Mouse (Mus musculus): ENCODE measurements around the gene Cyp27a1. TPM values are rescaled to one million over a fixed set of nuclear protein-coding genes. Genes with fewer than 3 reads are reported as not detected.

Cyp27a1 gene
- polyA plus RNA-seq, 1 experiment from 2014 or later = 56.9 TPM

GRCm38 (mm10) chr1:74728446-74728845 is 15.1 kb downstream of the Cyp27a1 start:
- Histone ChIP-seq H3K4me3 (ENCODE audit: inconsistent target) (no peak overlapping the region), H3K27ac (no peak overlapping the region), H3K36me3 (ENCODE audit: inconsistent target) (peaks cover under 1% of the 10 kb centered on the region; the same call in 1 of the 2 replicates), H3K79me2 (ENCODE audit: inconsistent target) (peaks cover 20% of the 10 kb centered on the region; the same call in 1 of the 2 replicates)
- 85% methylated on average over 7 of the region's 8 CpGs for WGBS (ENCODE audit: missing documents)

- Histone ChIP-seq H3K4me3 (ENCODE audit: inconsistent target) (no peak overlapping the region), H3K36me3 (ENCODE audit: inconsistent target) (peaks cover 36% of the 10 kb centered on the region), H3K27ac (no peak overlapping the region), H3K79me2 (ENCODE audit: inconsistent target) (no peaks in the 10 kb centered on the region)
- 89% methylated on average over 12 of the region's 12 CpGs for WGBS (ENCODE audit: missing documents)
These were observed 23.6 kb downstream of the Cyp27a1 start for GRCm38 (mm10) chr1:74736977-74737376.

GRCm38 (mm10) chr1:74737500-74737899 is 24.1 kb downstream of the Cyp27a1 start:
- Histone ChIP-seq H3K4me3 (ENCODE audit: inconsistent target) (no peak overlapping the region), H3K79me2 (ENCODE audit: inconsistent target) (no peaks in the 10 kb centered on the region), H3K27ac (no peak overlapping the region), H3K36me3 (ENCODE audit: inconsistent target) (peaks cover 36% of the 10 kb centered on the region)
- over 99% methylated on average over 7 of the region's 7 CpGs for WGBS (ENCODE audit: missing documents)

GRCm38 (mm10) chr1:74740846-74741245 is 27.5 kb downstream of the Cyp27a1 start:
- H3K36me3 ChIP-seq (ENCODE audit: inconsistent target) = peaks cover 27% of the 10 kb centered on the region
- 92% methylated on average over 7 of the region's 7 CpGs for WGBS (ENCODE audit: missing documents)
- no peak overlapping the region for H3K27ac ChIP-seq
- H3K79me2 ChIP-seq (ENCODE audit: inconsistent target) = no peaks in the 10 kb centered on the region
- H3K4me3 ChIP-seq (ENCODE audit: inconsistent target) = no peak overlapping the region

GRCm38 (mm10) chr1:74747335-74747734 is 34.0 kb downstream of the Cyp27a1 start:
- WGBS (ENCODE audit: missing documents) = 94% methylated on average over 5 of the region's 5 CpGs
- Histone ChIP-seq H3K36me3 (ENCODE audit: inconsistent target) (no peaks in the 10 kb centered on the region), H3K79me2 (ENCODE audit: inconsistent target) (no peaks in the 10 kb centered on the region), H3K4me3 (ENCODE audit: inconsistent target) (no peak overlapping the region), H3K27ac (no peak overlapping the region)

- no peaks in the 10 kb centered on the region for H3K79me2 ChIP-seq (ENCODE audit: inconsistent target)
- H3K4me3 ChIP-seq (ENCODE audit: inconsistent target) = no peak within 1 kb of the TSS
- no peaks in the 10 kb centered on the region for H3K36me3 ChIP-seq (ENCODE audit: inconsistent target)
- H3K27ac ChIP-seq = no peak within 1 kb of the TSS
- 9% methylated on average over 30 of the region's 30 CpGs for WGBS (ENCODE audit: missing documents)
These were observed 35.4 kb downstream of the Cyp27a1 start, which contains the start of gene Prkag3 for GRCm38 (mm10) chr1:74748643-74749271. Gene Prkag3 (minus strand): TSS chr1:74749221.

GRCm38 (mm10) chr1:74749301-74749700 is 35.9 kb downstream of the Cyp27a1 start:
- no peak overlapping the region for H3K27ac ChIP-seq
- no peaks in the 10 kb centered on the region for H3K79me2 ChIP-seq (ENCODE audit: inconsistent target)
- no peak overlapping the region for H3K4me3 ChIP-seq (ENCODE audit: inconsistent target)
- H3K36me3 ChIP-seq (ENCODE audit: inconsistent target) = no peaks in the 10 kb centered on the region
- WGBS (ENCODE audit: missing documents) = 82% methylated on average over 7 of the region's 7 CpGs

GRCm38 (mm10) chr1:74750683-74751082 is 37.3 kb downstream of the Cyp27a1 start:
- no peaks in the 10 kb centered on the region for H3K79me2 ChIP-seq (ENCODE audit: inconsistent target)
- H3K4me3 ChIP-seq (ENCODE audit: inconsistent target) = no peak overlapping the region
- H3K36me3 ChIP-seq (ENCODE audit: inconsistent target) = no peaks in the 10 kb centered on the region
- 94% methylated on average over 4 of the region's 4 CpGs for WGBS (ENCODE audit: missing documents)
- no peak overlapping the region for H3K27ac ChIP-seq

- H3K4me3 ChIP-seq (ENCODE audit: inconsistent target) = no peak overlapping the region
- WGBS (ENCODE audit: missing documents) = 93% methylated on average over 8 of the region's 8 CpGs
- no peaks in the 10 kb centered on the region for H3K79me2 ChIP-seq (ENCODE audit: inconsistent target)
- H3K36me3 ChIP-seq (ENCODE audit: inconsistent target) = no peaks in the 10 kb centered on the region
- no peak overlapping the region for H3K27ac ChIP-seq
These were observed 38.8 kb downstream of the Cyp27a1 start for GRCm38 (mm10) chr1:74752150-74752549.

GRCm38 (mm10) chr1:74752833-74753232 is 39.5 kb downstream of the Cyp27a1 start:
- H3K4me3 ChIP-seq (ENCODE audit: inconsistent target) = no peak overlapping the region

GRCm38 (mm10) chr1:74753266-74753974 is 40.0 kb downstream of the Cyp27a1 start:
- WGBS (ENCODE audit: missing documents) = 54% methylated on average over 8 of the region's 8 CpGs
- Histone ChIP-seq H3K27ac (no peak overlapping the region), H3K79me2 (ENCODE audit: inconsistent target) (no peaks in the 10 kb centered on the region), H3K4me3 (ENCODE audit: inconsistent target) (no peak overlapping the region), H3K36me3 (ENCODE audit: inconsistent target) (no peaks in the 10 kb centered on the region)

More at GRCm38 (mm10) chr1:74752833-74753232, 39.5 kb downstream of the Cyp27a1 start:
- Histone ChIP-seq H3K27ac (no peak overlapping the region), H3K36me3 (ENCODE audit: inconsistent target) (no peaks in the 10 kb centered on the region), H3K79me2 (ENCODE audit: inconsistent target) (no peaks in the 10 kb centered on the region)
- WGBS (ENCODE audit: missing documents) = 96% methylated on average over 3 of the region's 3 CpGs

- Histone ChIP-seq H3K27ac (no peak overlapping the region), H3K79me2 (ENCODE audit: inconsistent target) (no peaks in the 10 kb centered on the region), H3K36me3 (ENCODE audit: inconsistent target) (no peaks in the 10 kb centered on the region), H3K4me3 (ENCODE audit: inconsistent target) (no peak overlapping the region)
- 52% methylated on average over 5 of the region's 5 CpGs for WGBS (ENCODE audit: missing documents)
These were observed 40.9 kb downstream of the Cyp27a1 start for GRCm38 (mm10) chr1:74754175-74754785.

GRCm38 (mm10) chr1:74759773-74760172 is 46.4 kb downstream of the Cyp27a1 start:
- Histone ChIP-seq H3K36me3 (ENCODE audit: inconsistent target) (no peaks in the 10 kb centered on the region), H3K4me3 (ENCODE audit: inconsistent target) (no peak overlapping the region), H3K79me2 (ENCODE audit: inconsistent target) (no peaks in the 10 kb centered on the region), H3K27ac (no peak overlapping the region)
- 41% methylated on average over 4 of the region's 4 CpGs for WGBS (ENCODE audit: missing documents)

GRCm38 (mm10) chr1:74763081-74763480 is 49.7 kb downstream of the Cyp27a1 start:
- under 1% methylated on average over 6 of the region's 6 CpGs for WGBS (ENCODE audit: missing documents)
- no peak overlapping the region for H3K27ac ChIP-seq

More at GRCm38 (mm10) chr1:74763081-74763480, 49.7 kb downstream of the Cyp27a1 start:
- H3K36me3 ChIP-seq (ENCODE audit: inconsistent target) = no peaks in the 10 kb centered on the region
- no peaks in the 10 kb centered on the region for H3K79me2 ChIP-seq (ENCODE audit: inconsistent target)
- no peak overlapping the region for H3K4me3 ChIP-seq (ENCODE audit: inconsistent target)
